Comparison of ENCODE assay signal across 21 mouse cellular contexts in genomic region chr17:25668481-25669055, GRCm38 (mm10). TPM values are rescaled to one million over a fixed set of nuclear protein-coding genes. Genes with fewer than 3 reads are reported as not detected.
DNase-seq lines count a peak whose midpoint lies in the region; ATAC-seq and TF ChIP-seq lines count a peak whose summit lies in the region.
"Had no signal": no experiment of that assay in that cellular context is flagged by ENCODE, and none has a peak within 500 bp of the region (broad histone marks: within the 10 kb centered on the region; RNA-seq: fewer than 3 reads in every experiment).

No protein-coding gene starts in this region.

- TF ChIP-seq CTCF in layer of hippocampus, adult 2 months (conservative IDR thresholded peaks at IDR 0.05): no peak

- WGBS in hindbrain, embryonic 13.5 days: 40% methylated on average over 7 of the region's 7 CpGs

- no peaks in the 10 kb centered on the region for H3K9me3 ChIP-seq in hindbrain, embryonic 13.5 days
- H3K9me3 ChIP-seq: heart, embryonic 15.5 days; hindbrain, embryonic 15.5 days; liver, embryonic 15.5 days had no signal

- peaks cover 36% of the 10 kb centered on the region for H3K4me1 ChIP-seq in hindbrain, embryonic 13.5 days (replicated peaks)
- H3K4me1 ChIP-seq: heart, embryonic 15.5 days; liver, embryonic 15.5 days had no signal

- H3K4me2 ChIP-seq in hindbrain, embryonic 13.5 days: no peak overlapping the region
- H3K4me2 ChIP-seq: heart, embryonic 15.5 days; hindbrain, embryonic 15.5 days; liver, embryonic 15.5 days had no signal

- no peak overlapping the region for H3K4me3 ChIP-seq in layer of hippocampus, adult 2 months
- no peak overlapping the region for H3K4me3 ChIP-seq in hindbrain, embryonic 13.5 days
- H3K4me3 ChIP-seq: heart, embryonic 15.5 days; hindbrain, embryonic 15.5 days; liver, embryonic 15.5 days had no signal

- no peaks in the 10 kb centered on the region for H3K27me3 ChIP-seq in hindbrain, embryonic 13.5 days
- H3K27me3 ChIP-seq: hindbrain, embryonic 15.5 days; liver, embryonic 15.5 days had no signal

- no peak for ATAC-seq in hindbrain, embryonic 13.5 days (ENCODE audit: low FRiP score)
- ATAC-seq: lung, postnatal 0 days had no signal

- peak overlapping the region; percentile 46; the same call in 1 of the 2 replicates for H3K27ac ChIP-seq in layer of hippocampus, adult 2 months
- 0 out of 2 replicates have a peak overlapping the region, but pooled peaks have one; percentile 8 for H3K27ac ChIP-seq in hindbrain, embryonic 13.5 days
- H3K27ac ChIP-seq: heart, embryonic 15.5 days; hindbrain, embryonic 15.5 days; kidney, postnatal 0 days; liver, embryonic 15.5 days had no signal

- no peak for DNase-seq in layer of hippocampus, adult 2 months (ENCODE audit: low spot score in 2 of 2)
- DNase-seq in layer of hippocampus, adult 9-11 months: no peak
- DNase-seq in right cerebral cortex, postnatal 10 days (ENCODE audit: low spot score in 2 of 2): peak; percentile 66 to 68
- no peak for DNase-seq in right cerebral cortex, adult 2 months (ENCODE audit: low spot score in 2 of 2)
- no peak for DNase-seq in testis, postnatal 14 days (ENCODE audit: low spot score)
- DNase-seq in layer of hippocampus, postnatal 10 days (ENCODE audit: low spot score in 2 of 2): no peak
- DNase-seq: adrenal gland, postnatal 25 days; cerebellum, adult 9-10 months; heart, adult 18-20 months; kidney, adult 11 months; right cerebral cortex, postnatal 4 days; thymus, postnatal 4 days had no signal

- no peak overlapping the region for H3K9ac ChIP-seq in hindbrain, embryonic 13.5 days
- H3K9ac ChIP-seq: heart, embryonic 15.5 days; hindbrain, embryonic 15.5 days; liver, embryonic 15.5 days had no signal

- H3K36me3 ChIP-seq in hindbrain, embryonic 13.5 days: no peaks in the 10 kb centered on the region
- H3K36me3 ChIP-seq: heart, embryonic 15.5 days; hindbrain, embryonic 15.5 days; liver, embryonic 15.5 days had no signal

RNA-seq across cellular contexts. Expression of gene Gng13, which starts 48.4 kb away (rescaled TPM):
- 100 to 1,000 TPM; 106 to 122 TPM for total RNA-seq in layer of hippocampus, adult 2 months (2021)
- 1.6 TPM in 2 replicates for polyA plus RNA-seq in hindbrain, embryonic 13.5 days (2015; fragmentation: Nextera tagmentation; extraction: Ambion mirVana)
- 10 to 100 TPM; 55.4 to 57.2 TPM for total RNA-seq in layer of hippocampus, postnatal 10 days (2021)
- total RNA-seq: adrenal gland, postnatal 25 days; gastrocnemius, adult 8-10 months; megakaryocyte, adult 5-6 weeks had no signal
- polyA plus RNA-seq: C2C12; liver, embryonic 15.5 days had no signal

RNA-seq across cellular contexts. Expression of gene Chtf18, which starts 58.7 kb away (rescaled TPM):
- total RNA-seq in layer of hippocampus, adult 2 months (2021): 1 to 10 TPM; 1.2 to 1.8 TPM
- 7.9 and 8.5 TPM in 2 replicates for polyA plus RNA-seq in hindbrain, embryonic 13.5 days (2015; fragmentation: Nextera tagmentation; extraction: Ambion mirVana)
- total RNA-seq in layer of hippocampus, postnatal 10 days (2021): 1 to 10 TPM; 2.6 to 3.6 TPM

RNA-seq across cellular contexts. Expression of gene Rpusd1, which starts 58.9 kb away (rescaled TPM):
- total RNA-seq in layer of hippocampus, adult 2 months (2021): 10 to 100 TPM; 54.5 to 56.9 TPM
- polyA plus RNA-seq in hindbrain, embryonic 13.5 days (2015; fragmentation: Nextera tagmentation; extraction: Ambion mirVana): 23.4 and 24.2 TPM in 2 replicates
- 10 to 100 TPM; 27.0 to 30.0 TPM for total RNA-seq in layer of hippocampus, postnatal 10 days (2021)

Comparison
In these comparisons a context has a peak if more than half of its experiments do, and no peak if none do; other contexts are left out.
1. DNase-seq: peak in right cerebral cortex, postnatal 10 days (2 of 2); none in layer of hippocampus, adult 2 months (0 of 2), layer of hippocampus, adult 9-11 months (single experiment), right cerebral cortex, adult 2 months (0 of 2), testis, postnatal 14 days (single experiment) and layer of hippocampus, postnatal 10 days (0 of 2).